Mouse (Mus musculus): Measurements from ENCODE around the gene Cdh16.

DNA sequence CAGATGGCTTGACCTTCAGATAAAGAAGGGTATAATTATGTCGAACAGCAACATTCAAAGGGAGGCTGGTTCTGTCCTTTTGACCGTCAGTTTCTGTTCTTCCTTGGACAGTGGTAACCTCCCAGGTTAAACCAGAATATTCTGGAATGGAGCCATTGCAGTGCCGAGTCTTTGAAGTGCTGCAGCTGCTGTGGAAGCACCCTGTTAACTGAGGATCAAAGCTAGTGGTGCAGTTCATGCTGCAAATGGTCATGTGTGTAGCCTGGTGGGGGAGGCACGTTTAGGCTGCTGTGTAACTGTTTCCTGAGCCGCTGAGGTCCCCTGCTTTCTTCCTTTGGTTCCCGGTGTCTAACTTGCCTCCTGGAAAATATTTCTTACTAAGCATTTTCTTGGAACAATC lies 25.7 kb downstream of the Cdh16 start:
- no peak for TF ChIP-seq POLR2A (IDR thresholded peaks at IDR 0.05; ENCODE audit: insufficient read depth, low read length)
- no peak for TF ChIP-seq CTCF (IDR thresholded peaks at IDR 0.05; ENCODE audit: low read depth, low read length)
- TF ChIP-seq EP300 (IDR thresholded peaks at IDR 0.05; ENCODE audit: insufficient read depth, low read depth, low read length), result no peak

All from ES-Bruce4 (cell line).